Mouse (Mus musculus) spleen, postnatal 14 days (tissue): ENCODE measurements around the gene Crybg2.
A peak's percentile ranks its signal among the peaks of the same experiment; 100 is the strongest.

ENCODE experiments used
- DNase-seq, 2 experiments: peaks; one replicate each; pipeline ENCODE4 v3.0.0; 2021 to 2022; ENCODE audit warnings: low spot score in 2 of 2

Gene Crybg2

GRCm38 (mm10) chr4:134120916-134121315 is 60.3 kb downstream of the Crybg2 start:
- DNase-seq: no peak

GRCm38 (mm10) chr4:134121571-134121970 is 61.0 kb downstream of the Crybg2 start:
- DNase-seq: no peak

DNA sequence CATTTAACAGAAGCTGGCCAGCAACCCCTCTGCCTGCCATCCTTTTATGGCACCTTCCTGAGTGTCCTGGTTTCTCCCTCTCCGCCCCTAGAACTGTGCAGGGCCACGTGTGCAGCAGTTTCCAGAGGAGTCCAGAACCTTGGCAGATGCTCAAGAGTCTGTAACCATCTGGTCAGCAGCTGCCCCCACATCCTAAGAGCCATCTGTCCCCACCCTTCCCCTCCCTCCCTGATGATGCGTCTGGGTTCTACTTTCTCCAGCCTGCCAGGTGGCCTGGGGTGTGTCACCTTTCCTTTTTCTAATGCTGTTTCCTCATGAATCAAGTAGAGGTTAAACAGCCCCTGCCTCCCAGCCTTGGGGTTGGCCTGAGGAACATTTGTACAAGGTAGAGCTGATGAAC is 61.7 kb downstream of the Crybg2 start:
- no peak for DNase-seq

DNA sequence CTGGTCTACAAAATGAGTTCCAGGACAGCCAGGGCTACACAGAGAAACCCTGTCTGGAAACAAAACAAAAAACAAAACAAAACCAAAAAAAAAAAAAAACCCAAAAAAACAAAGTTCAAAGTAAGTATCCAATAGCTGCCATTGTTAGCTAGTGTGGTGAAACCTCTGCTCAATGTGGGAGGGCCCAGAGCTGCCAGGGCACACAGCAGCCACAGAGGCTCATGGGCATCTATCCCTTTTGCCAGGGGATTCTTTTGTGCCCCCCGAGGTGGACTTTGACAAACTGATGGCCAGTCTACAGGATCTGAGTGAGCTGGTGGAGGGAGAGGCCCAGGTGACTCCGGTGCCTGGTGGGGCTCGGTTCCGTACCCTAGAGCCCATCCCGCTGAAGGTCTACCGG is 62.5 kb downstream of the Crybg2 start:
- DNase-seq: no peak

DNA sequence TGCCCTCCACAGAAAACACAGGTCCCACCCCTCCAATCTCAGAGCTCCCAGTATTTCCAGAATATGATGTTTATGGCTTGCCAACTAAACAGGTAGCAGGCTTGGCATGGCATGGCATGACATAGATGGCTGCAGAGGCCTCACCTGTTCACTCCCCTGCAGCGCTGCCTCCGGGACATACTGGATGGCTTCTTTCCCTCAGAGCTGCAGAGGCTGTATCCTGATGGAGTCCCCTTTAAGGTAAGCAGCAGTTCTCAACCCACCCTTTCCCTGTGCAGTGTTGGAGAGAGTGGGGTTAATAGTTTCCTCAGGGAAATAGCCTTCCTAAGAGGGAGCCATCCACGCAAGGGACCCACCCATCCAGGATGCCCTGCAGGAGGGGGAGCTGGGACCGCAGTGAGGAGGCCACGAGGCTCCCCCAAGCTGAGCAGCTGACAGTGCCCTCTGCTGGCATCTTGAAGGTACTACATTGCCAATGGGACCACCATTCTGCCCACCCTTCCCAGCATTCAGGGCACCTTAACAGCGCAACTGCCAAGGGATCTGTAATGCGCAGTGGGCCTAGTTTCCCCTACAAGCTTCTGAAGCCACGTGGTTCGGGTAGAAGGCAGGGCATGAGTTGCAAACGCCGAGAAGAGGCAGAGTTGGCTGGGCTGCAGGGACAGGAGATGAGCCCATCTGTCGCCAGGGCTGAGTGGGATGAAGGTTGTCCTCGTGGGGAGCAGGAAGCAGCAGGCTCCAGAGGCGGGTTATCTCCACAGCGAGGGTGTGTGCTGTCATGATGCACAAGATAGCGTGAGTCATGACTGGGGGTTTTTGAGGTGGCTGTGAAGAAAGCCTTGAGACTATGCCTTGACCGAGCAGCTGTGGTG is 63.3 kb downstream of the Crybg2 start:
- peak in 1 of 2 experiments; percentile 59 for DNase-seq

DNA sequence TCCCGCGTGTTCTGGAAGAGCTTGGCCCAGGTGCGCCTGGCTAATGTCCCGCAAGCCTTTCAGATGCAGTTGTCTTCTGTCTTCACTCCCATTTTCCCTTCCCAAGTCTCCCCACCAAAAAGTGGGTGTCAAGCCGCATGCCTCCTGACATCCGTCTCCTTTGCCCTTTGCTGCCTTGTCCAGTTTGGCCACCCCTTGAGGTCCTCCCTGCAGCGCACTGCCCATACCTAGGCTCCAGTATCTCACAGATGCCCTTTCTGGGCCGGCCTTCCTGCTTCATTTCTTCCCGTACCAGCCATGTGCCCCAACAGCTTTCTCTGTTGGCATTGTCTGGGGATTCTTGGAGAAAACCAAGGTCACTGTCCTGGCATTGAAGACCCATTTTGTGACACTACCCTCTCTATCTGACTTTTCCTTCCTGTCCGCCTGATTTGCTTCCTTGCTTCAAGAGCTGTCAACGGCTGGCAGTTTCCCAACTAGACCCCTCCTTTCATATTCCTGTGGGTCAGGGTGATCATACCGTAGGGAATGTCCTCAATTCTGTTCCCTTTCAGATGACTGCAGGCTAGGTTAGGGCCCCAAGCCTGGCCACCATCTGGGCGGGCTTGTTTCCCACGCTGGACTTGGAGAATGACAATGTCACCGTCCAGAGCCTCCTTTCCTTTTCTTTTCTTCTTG is 64.9 kb downstream of the Crybg2 start:
- DNase-seq: no peak

DNA sequence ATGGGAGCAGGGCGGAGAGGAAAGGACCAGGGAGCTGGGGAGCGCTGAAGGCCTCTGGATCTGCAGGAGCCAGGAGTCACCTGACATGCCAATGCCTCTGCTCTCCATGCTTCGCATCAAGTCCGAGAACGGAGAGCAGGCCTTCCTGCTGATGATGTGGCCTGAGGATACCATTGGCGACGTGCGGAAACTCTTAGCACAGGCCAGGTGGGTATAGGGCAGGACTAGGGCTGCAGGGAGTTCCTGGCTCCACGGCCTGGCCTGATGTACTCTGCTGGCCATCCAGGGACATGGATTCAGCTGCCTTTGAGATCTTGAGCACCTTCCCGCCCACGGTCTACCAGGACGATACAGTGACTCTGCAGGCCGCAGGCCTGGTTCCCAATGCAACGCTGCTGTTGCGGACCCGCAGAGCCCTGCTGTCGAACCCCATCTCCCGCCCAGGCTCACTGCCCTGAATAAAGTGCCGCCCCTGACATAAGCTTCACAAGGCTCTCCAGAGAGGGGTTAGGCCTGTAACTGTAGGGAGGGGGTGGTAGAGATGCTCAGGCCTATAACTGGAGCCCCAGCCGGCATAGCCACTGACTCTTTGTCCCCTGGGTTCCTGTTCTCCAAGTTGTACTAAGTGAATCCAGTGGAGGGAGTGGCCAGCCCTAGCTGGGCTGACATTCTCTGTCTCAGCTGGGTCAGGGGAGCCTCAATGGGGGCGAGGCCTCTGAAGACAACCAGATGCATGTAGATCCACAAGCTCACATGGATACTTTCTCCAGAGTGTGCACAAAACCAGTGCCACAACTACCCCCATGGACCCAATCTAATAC is 65.9 kb downstream of the Crybg2 start:
- DNase-seq: no peak

- no peak for DNase-seq
Measured at GRCm38 (mm10) chr4:134127121-134127455, 66.5 kb downstream of the Crybg2 start.

DNA sequence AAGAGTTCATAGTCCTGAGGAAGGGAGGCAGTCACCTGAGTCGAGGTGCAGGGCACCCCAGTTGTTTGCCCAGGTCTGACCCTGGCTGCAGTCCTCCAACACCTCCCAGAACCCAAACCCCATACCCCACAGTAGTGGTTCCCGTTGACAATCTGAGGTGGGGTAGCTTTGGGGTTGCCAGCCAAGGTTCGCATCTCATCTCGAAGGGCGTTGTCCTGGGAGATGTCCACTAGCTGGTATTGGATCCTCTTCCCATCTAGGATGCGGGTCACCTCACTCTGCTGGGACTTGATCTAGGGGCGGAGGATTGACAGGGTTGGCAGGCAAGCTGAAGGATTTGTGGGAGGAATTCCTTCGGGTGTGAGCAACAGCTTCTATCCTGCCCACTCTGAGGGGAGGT is 67.2 kb downstream of the Crybg2 start:
- no peak for DNase-seq

DNA sequence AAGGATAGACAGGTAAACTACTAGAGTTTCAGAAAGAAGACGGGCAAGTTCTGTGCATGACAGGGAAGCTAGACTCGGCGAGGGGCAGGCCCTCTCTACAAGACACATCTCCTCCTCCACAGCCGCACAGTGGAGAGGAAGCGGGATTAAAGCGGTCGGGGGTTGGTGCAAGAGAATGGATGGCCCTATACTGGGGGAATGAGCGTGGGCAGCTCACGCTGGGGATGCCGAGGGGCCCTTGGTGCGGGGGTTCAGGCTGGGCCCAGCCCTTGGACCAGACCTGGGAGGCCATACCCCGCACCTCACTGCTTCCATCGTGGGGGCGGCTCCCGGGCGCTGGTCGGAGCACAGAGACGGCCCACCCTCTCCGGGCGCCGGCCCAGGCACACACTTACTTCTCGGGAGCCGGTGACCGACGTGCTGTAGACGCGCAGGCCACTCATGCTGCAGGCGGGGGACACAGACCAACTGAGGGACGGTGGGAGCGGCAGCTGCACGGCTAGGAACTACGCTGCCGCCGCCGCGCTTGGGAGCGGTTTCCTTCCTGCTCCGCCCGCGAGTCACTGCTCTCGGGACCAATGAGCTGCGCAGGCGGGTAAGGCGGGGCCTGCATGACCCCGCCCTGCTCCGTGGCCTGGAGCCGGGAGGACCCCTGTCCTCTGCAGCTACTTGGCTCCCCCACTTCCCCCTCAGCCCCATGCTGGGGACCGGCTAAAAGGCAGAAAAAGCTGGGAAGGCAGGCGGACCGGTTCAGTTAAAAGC is 67.8 kb downstream of the Crybg2 start, which contains the start of gene Sh3bgrl3:
Sh3bgrl3 (minus strand) TSS at position 569 of the 762 bp plus-strand sequence.
- DNase-seq: peak; percentile 78 to 82

- DNase-seq: no peak
Measured at GRCm38 (mm10) chr4:134128983-134129362, 68.4 kb downstream of the Crybg2 start.

DNA sequence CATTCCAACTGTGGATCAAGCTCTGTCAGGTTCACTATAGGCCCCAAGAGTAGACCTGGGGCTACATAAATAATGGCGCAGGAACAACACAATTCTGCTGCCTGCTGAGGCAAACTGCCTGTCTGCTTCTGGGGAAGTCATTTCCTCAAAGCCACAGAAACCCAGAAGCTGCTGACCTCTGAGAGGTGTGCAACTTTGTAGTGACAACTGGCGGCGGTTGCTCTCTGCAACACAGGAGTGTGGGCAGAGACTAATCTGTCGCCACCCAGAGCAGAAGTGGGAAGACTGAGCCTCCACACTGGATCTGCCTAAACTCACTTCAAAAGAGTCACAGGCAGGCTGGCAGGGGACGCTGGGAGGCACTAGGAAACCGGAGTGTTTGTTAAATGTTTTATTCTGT is 68.9 kb downstream of the Crybg2 start:
- no peak for DNase-seq

DNA sequence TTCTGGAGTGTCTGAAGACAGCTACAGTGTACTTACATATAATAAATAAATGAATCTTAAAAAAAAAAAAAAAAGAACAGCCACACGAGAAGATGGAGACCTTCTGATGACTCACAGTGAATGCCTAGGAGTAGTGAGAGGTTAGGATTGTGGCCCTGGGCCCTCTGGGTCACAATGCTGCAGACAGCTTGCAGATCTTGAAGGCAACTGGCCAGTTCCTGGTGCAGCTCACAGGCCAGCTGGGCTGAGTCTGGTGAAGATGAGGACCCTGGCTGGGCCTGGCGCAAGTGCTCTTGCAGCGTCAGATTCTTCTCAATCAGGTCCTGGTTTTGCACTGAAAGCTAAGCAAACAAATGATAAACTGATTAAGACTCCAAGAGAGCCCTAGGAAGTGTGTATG is 71.5 kb downstream of the Crybg2 start:
- no peak for DNase-seq

GRCm38 (mm10) chr4:134132519-134133095 is 72.0 kb downstream of the Crybg2 start:
- no peak for DNase-seq

DNA sequence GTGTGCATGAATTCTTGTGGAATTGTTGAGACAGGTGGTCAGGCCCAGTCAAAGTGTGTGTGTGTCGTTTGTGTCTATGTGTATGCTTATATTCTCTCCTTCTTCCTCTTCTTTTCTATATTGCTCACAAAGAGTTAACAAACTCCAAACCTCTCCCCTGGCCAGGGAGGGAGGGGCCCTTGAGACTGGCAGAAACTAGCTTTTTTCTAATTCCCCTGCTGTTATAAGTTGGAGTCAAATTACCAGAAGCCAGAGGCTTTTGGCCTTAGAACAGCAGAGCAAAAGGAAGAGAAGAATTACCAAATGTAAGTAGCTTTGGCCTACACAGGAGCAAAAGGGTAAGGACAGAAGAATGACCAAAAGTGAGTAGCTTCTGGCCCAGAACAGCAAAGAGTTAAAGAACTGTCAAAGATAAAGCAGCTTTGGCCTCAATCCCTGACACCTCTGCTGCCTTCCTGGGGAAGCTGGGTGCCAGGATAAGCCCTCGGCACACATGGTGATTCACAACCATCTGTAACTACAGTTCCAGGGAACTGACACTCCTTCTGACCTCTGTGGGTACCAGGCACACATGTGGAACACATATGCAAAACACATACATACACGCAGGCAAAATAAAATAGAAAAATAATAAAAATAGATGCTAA is 75.8 kb downstream of the Crybg2 start:
- DNase-seq: no peak

- DNase-seq: no peak
Measured at GRCm38 (mm10) chr4:134138857-134139256, 78.2 kb downstream of the Crybg2 start.
